Mouse (Mus musculus): Measurements from ENCODE around the gene Sugp2. TPM values are rescaled to one million over a fixed set of nuclear protein-coding genes. Genes with fewer than 3 reads are reported as not detected.

Gene Sugp2
- total RNA-seq, 2 experiments from 2014 or later: 160 to 169 TPM

DNA sequence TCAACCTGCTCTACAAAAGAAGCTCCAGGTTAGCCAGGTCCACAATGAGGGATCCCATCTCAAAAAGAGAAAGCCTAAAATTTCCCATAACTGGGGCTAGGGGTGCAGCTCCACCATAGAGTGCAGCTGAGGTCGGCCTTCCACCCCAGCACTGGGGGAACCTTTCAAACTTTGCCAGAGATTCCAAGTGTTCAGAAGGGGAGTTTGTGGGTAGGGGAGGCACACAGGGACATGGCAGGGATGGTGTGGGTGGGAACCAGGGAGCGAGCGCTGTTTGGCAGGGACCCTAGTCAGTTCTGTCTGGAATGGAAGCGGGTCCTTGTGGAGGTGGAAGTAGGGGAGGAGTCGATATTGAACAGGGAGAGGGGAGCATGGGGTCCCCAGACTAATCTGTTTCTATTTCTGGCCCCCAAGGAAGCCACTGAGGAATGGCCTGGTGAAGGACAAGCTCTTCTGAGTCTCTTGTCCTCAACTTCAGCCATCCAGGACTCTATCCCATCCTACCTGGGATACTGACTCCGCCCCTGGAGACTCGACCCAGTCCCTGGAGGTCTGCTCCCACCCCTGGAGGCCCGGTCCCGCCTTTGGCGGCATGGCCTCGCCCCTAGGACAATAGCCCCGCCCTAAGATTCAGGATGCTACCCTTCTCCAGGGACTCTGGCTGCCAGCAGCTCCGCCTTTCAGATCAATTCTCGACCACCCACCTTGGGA lies 95.3 kb downstream of the Sugp2 start, which contains the start of gene Gdf1:
Gdf1 (plus strand) TSS at position 694 of the 711 bp plus-strand sequence.
- DNase-seq: no peak
- intact Hi-C loops (cut with DNase I): no loop called here

Other genes with a start within 250 kb of the Sugp2 start
- 10 to 100 TPM; 41.9 to 44.8 TPM for gene Gatad2a, start 237.8 kb upstream of the Sugp2 start, total RNA-seq (2021)
- 10 to 100 TPM; 87.6 to 88.9 TPM for gene Mau2, start 191.5 kb upstream of the Sugp2 start, total RNA-seq (2021)
- 10 to 100 TPM; 48.5 to 52.6 TPM for gene Sugp1, start 191.4 kb upstream of the Sugp2 start, total RNA-seq (2021)
- 1 to 10 TPM; 1.0 to 1.6 TPM for gene Tm6sf2, start 161.3 kb upstream of the Sugp2 start, total RNA-seq (2021)
- 1 to 10 TPM; 1.4 to 1.5 TPM for gene Hapln4, start 150.8 kb upstream of the Sugp2 start, total RNA-seq (2021)
- gene Ncan, start 113.4 kb upstream of the Sugp2 start, total RNA-seq (2021): 100 to 1,000 TPM; 511 to 532 TPM
- gene Nr2c2ap, start 102.9 kb upstream of the Sugp2 start, total RNA-seq (2021): 10 to 100 TPM; 33.0 to 34.5 TPM
- 10 to 100 TPM; 11.7 to 14.6 TPM for gene Rfxank, start 95.1 kb upstream of the Sugp2 start, total RNA-seq (2021)
- 10 to 100 TPM; 42.2 to 44.7 TPM for gene Borcs8, start 94.7 kb upstream of the Sugp2 start, total RNA-seq (2021)
- gene Mef2b, start 94.5 kb upstream of the Sugp2 start, total RNA-seq (2021): under 1 TPM; 0.72 to 0.94 TPM
- gene Tmem161a, start 61.9 kb upstream of the Sugp2 start, total RNA-seq (2021): 10 to 100 TPM; 48.3 to 56.0 TPM
- 10 to 100 TPM; 20.7 to 24.9 TPM for gene Slc25a42, start 21.9 kb upstream of the Sugp2 start, total RNA-seq (2021)
- gene Armc6, start 240 bp downstream of the Sugp2 start, total RNA-seq (2021): 100 to 1,000 TPM; 111 to 122 TPM
- 10 to 100 TPM; 20.0 to 22.3 TPM for gene Homer3, start 48.6 kb downstream of the Sugp2 start, total RNA-seq (2021)
- 10 to 100 TPM; 65.7 to 69.9 TPM for gene Ddx49, start 68.3 kb downstream of the Sugp2 start, total RNA-seq (2021)
- 100 to 1,000 TPM; 110 to 113 TPM for gene Cope, start 68.3 kb downstream of the Sugp2 start, total RNA-seq (2021)
- gene Cers1, start 81.5 kb downstream of the Sugp2 start, total RNA-seq (2021): 10 to 100 TPM; 61.6 to 67.6 TPM
- gene Gdf1, start 95.6 kb downstream of the Sugp2 start, total RNA-seq (2021): 1 to 10 TPM; 6.8 to 7.9 TPM
- 10 to 100 TPM; 54.9 to 55.3 TPM for gene Upf1, start 119.1 kb downstream of the Sugp2 start, total RNA-seq (2021)
- gene Comp, start 139.3 kb downstream of the Sugp2 start, total RNA-seq (2021): under 1 TPM in 1 of 2 experiments, not detected in 1; 0.20 TPM
- gene Crtc1, start 205.4 kb downstream of the Sugp2 start, total RNA-seq (2021): 100 to 1,000 TPM; 109 TPM
- gene Klhl26, start 242.7 kb downstream of the Sugp2 start, total RNA-seq (2021): 10 to 100 TPM; 26.3 to 28.7 TPM